Mouse (Mus musculus): Measurements from ENCODE around the gene Ksr2. TPM values are rescaled to one million over a fixed set of nuclear protein-coding genes. Genes with fewer than 3 reads are reported as not detected.
"Not testable (repeated sequence)": the region's sequence is repeated elsewhere in the genome, so short reads cannot be mapped to it uniquely, and the experiment has no call there.

Gene Ksr2
- under 0.01 TPM in 1 of 2 replicates, not detected in the other for polyA plus RNA-seq (2012)

DNA sequence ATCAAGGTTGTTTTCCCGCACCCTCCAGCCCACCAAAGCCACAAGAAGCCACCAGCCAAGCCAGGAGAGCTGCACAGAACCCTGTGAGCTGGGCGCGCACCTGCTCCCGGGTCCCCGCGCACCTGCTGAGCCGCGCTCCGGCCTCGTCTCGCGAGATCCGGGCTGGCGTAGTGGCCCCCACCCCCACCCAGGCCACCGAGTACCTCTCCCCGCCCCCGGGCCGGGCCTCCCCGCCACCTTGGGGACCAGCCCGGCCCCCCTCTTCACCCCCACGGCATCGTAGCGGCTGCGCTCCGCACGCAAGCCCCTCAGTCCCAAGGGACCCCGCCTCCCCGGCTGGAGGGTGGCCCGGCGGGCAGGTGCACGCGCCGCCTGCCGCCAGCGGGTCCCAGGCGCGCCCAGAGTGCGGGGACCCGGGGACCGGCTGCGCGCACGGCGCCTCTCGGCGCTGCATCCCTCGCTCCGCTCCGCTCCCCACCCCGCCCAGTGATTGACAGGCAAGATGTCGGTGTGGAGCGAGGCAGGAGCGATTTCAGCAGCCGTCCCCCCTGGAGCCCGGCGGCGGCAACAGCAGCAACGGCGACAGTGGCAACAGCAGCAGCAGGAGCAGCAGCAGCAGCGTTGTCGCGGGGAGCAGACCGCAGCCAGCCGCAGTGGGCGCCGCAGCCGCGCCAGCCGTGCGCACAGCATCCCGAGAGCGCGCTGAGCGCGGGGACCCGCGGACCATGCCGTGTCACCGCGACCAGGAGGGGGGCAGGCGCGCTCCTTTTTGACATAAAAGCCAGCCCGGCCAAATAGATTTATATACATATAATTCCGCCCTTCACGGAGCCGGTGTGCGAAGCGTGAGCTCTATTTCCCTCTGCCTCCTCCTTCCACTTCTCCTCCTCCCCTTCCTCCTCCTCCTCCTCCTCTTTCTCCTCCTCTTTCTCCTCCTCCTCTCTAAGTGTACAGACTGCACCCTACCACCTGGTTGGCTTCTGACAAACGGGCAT is at the start of gene Ksr2:
Gene Ksr2, plus strand, starts transcription at position 494 of the 995 bp plus-strand sequence.
- H3K9me3 ChIP-seq (ENCODE audit: control insufficient read depth, low read length): no peaks in the 10 kb centered on the region
- H3K27me3 ChIP-seq (ENCODE audit: control insufficient read depth): peaks cover 70% of the 10 kb centered on the region
- no peak for TF ChIP-seq GATA1 (IDR thresholded peaks at IDR 0.05; ENCODE audit: low read length)
- TF ChIP-seq TAL1 (IDR thresholded peaks at IDR 0.05; ENCODE audit: low read length): no peak
- H3K4me3 ChIP-seq (replicated peaks): peak within 1 kb of the TSS; percentile 36
- no peaks in the 10 kb centered on the region; the same call in 1 of the 2 replicates for H3K4me1 ChIP-seq (ENCODE audit: control insufficient read depth)
- H3K36me3 ChIP-seq (ENCODE audit: control insufficient read depth): no peaks in the 10 kb centered on the region

DNA sequence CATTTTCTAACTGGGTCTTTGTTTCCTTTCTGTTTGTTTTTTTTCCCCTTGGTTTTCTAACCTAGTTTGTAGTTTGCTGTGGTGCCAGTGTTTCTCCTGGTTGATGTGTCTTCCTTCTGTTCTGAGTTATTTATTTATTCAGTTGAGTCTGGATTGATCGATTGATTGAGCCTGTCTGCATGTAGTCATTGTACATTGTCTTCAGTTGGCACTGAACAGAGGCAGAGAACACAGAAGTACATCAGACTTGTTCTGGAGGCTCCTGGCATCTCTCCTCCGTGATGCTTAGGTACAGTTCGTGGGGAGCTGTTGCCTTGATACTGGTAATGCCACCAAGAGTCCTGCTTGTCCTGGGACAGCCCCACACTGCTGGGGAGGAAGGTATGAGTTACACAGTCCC is 49.0 kb upstream of the Ksr2 start:
- H3K4me1 ChIP-seq (ENCODE audit: control insufficient read depth): peaks cover 13% of the 10 kb centered on the region
- peaks cover 32% of the 10 kb centered on the region for H3K36me3 ChIP-seq (ENCODE audit: control insufficient read depth)
- no peak for TF ChIP-seq TAL1 (IDR thresholded peaks at IDR 0.05; ENCODE audit: low read length)
- no peak for TF ChIP-seq GATA1 (IDR thresholded peaks at IDR 0.05; ENCODE audit: low read length)
- no peaks in the 10 kb centered on the region for H3K9me3 ChIP-seq (ENCODE audit: control insufficient read depth, low read length)
- H3K27me3 ChIP-seq (ENCODE audit: control insufficient read depth): no peaks in the 10 kb centered on the region
- no peak overlapping the region for H3K4me3 ChIP-seq (replicated peaks)

GRCm38 (mm10) chr5:117365904-117366561 is 47.8 kb upstream of the Ksr2 start:
- no peak for TF ChIP-seq GATA1 (IDR thresholded peaks at IDR 0.05; ENCODE audit: low read length)
- TF ChIP-seq TAL1 (IDR thresholded peaks at IDR 0.05; ENCODE audit: low read length): no peak
- Histone ChIP-seq H3K27me3 (ENCODE audit: control insufficient read depth) (no peaks in the 10 kb centered on the region), H3K36me3 (ENCODE audit: control insufficient read depth) (peaks cover 42% of the 10 kb centered on the region), H3K4me3 (replicated peaks) (no peak overlapping the region), H3K9me3 (ENCODE audit: control insufficient read depth, low read length) (no peaks in the 10 kb centered on the region), H3K4me1 (ENCODE audit: control insufficient read depth) (peaks cover 2% of the 10 kb centered on the region)

DNA sequence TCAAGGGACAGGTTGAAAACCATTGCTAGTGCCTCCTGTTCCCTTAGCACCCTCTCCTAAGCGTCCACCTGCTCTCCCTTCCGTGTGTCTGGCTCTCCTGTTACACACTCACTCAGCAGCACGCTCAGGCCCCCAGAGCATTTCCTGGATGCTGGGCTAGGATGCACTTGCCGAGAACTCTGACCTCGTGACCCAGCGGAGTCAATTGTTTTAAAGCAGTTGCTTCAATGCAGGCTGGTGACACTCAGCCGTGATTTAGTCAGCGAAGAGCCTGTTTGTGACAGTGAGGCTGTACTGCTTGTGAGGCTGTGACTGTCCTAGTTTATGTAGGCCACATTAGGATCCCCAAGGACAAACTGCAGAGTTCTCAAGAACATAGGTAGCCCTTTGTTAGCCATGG is 46.6 kb upstream of the Ksr2 start:
- TF ChIP-seq TAL1 (IDR thresholded peaks at IDR 0.05; ENCODE audit: low read length) (no peak), GATA1 (IDR thresholded peaks at IDR 0.05; ENCODE audit: low read length) (no peak)

GRCm38 (mm10) chr5:117370592-117370991 is 43.2 kb upstream of the Ksr2 start:
- no peaks in the 10 kb centered on the region for H3K27me3 ChIP-seq (ENCODE audit: control insufficient read depth)
- no peak overlapping the region for H3K4me3 ChIP-seq (replicated peaks)
- no peaks in the 10 kb centered on the region; the same call in 1 of the 2 replicates for H3K4me1 ChIP-seq (ENCODE audit: control insufficient read depth)
- peaks cover 60% of the 10 kb centered on the region for H3K36me3 ChIP-seq (ENCODE audit: control insufficient read depth)
- H3K9me3 ChIP-seq (ENCODE audit: control insufficient read depth, low read length): no peaks in the 10 kb centered on the region
- TF ChIP-seq GATA1 (IDR thresholded peaks at IDR 0.05; ENCODE audit: low read length): no peak
- TF ChIP-seq TAL1 (IDR thresholded peaks at IDR 0.05; ENCODE audit: low read length): no peak

More for the DNA sequence above, 46.6 kb upstream of the Ksr2 start:
- Histone ChIP-seq H3K36me3 (ENCODE audit: control insufficient read depth) (peaks cover 54% of the 10 kb centered on the region), H3K4me3 (replicated peaks) (no peak overlapping the region), H3K4me1 (ENCODE audit: control insufficient read depth) (no peaks in the 10 kb centered on the region), H3K27me3 (ENCODE audit: control insufficient read depth) (no peaks in the 10 kb centered on the region), H3K9me3 (ENCODE audit: control insufficient read depth, low read length) (no peaks in the 10 kb centered on the region)

- no peaks in the 10 kb centered on the region; the same call in 1 of the 2 replicates for H3K4me1 ChIP-seq (ENCODE audit: control insufficient read depth)
- TF ChIP-seq GATA1 (IDR thresholded peaks at IDR 0.05; ENCODE audit: low read length) (no peak), TAL1 (IDR thresholded peaks at IDR 0.05; ENCODE audit: low read length) (no peak)
- no peaks in the 10 kb centered on the region for H3K9me3 ChIP-seq (ENCODE audit: control insufficient read depth, low read length)
- H3K27me3 ChIP-seq (ENCODE audit: control insufficient read depth): no peaks in the 10 kb centered on the region
- no peak overlapping the region for H3K4me3 ChIP-seq (replicated peaks)
- H3K36me3 ChIP-seq (ENCODE audit: control insufficient read depth): peaks cover 79% of the 10 kb centered on the region
These were observed 40.4 kb upstream of the Ksr2 start for GRCm38 (mm10) chr5:117373418-117373817.

- Histone ChIP-seq H3K4me3 (replicated peaks) (no peak overlapping the region), H3K4me1 (ENCODE audit: control insufficient read depth) (no peaks in the 10 kb centered on the region; the same call in 1 of the 2 replicates), H3K27me3 (ENCODE audit: control insufficient read depth) (no peaks in the 10 kb centered on the region), H3K9me3 (ENCODE audit: control insufficient read depth, low read length) (no peaks in the 10 kb centered on the region), H3K36me3 (ENCODE audit: control insufficient read depth) (peaks cover 81% of the 10 kb centered on the region)
- no peak for TF ChIP-seq GATA1 (IDR thresholded peaks at IDR 0.05; ENCODE audit: low read length)
- TF ChIP-seq TAL1 (IDR thresholded peaks at IDR 0.05; ENCODE audit: low read length): no peak
These were observed 39.3 kb upstream of the Ksr2 start for GRCm38 (mm10) chr5:117374372-117375049.

GRCm38 (mm10) chr5:117376331-117376761 is 37.5 kb upstream of the Ksr2 start:
- Histone ChIP-seq H3K36me3 (ENCODE audit: control insufficient read depth) (peaks cover 83% of the 10 kb centered on the region), H3K27me3 (ENCODE audit: control insufficient read depth) (no peaks in the 10 kb centered on the region), H3K9me3 (ENCODE audit: control insufficient read depth, low read length) (no peaks in the 10 kb centered on the region), H3K4me1 (ENCODE audit: control insufficient read depth) (no peaks in the 10 kb centered on the region; the same call in 1 of the 2 replicates), H3K4me3 (replicated peaks) (no peak overlapping the region)
- no peak for TF ChIP-seq TAL1 (IDR thresholded peaks at IDR 0.05; ENCODE audit: low read length)
- TF ChIP-seq GATA1 (IDR thresholded peaks at IDR 0.05; ENCODE audit: low read length): no peak

- not testable (repeated sequence) for H3K27me3 ChIP-seq (ENCODE audit: control insufficient read depth); H3K4me3 ChIP-seq (replicated peaks); H3K4me1 ChIP-seq (ENCODE audit: control insufficient read depth); H3K9me3 ChIP-seq (ENCODE audit: control insufficient read depth, low read length)
- peaks cover 84% of the 10 kb centered on the region for H3K36me3 ChIP-seq (ENCODE audit: control insufficient read depth)
These were observed 36.1 kb upstream of the Ksr2 start for GRCm38 (mm10) chr5:117377731-117378130.

Measured in erythroblast, embryonic 14.5 days (primary cell).